Mouse (Mus musculus): ENCODE measurements around the gene Gm16223.

- TF ChIP-seq CTCF (IDR thresholded peaks at IDR 0.05; ENCODE audit: control insufficient read depth, insufficient read depth, low read length): no peak
- no peak for TF ChIP-seq POLR2A (IDR thresholded peaks at IDR 0.05; ENCODE audit: borderline replicate concordance, control insufficient read depth, low read depth, low read length)
Measured at GRCm38 (mm10) chr5:42125562-42125961, 57.8 kb downstream of the Gm16223 start.
